Mouse (Mus musculus) CH12.LX (cell line): ENCODE results near the gene Gm14226.

Experiments used
- BHLHE40 ChIP-seq: IDR thresholded peaks from 2 replicates; pipeline ENCODE4 v1.6.1; 2011; ENCODE audit warnings: mild to moderate bottlenecking, low read depth, low read length, improper control_type of control experiment
- CTCF ChIP-seq, 2 experiments: IDR thresholded peaks in 1 of 2; conservative IDR thresholded peaks in 1 of 2; 2 replicates each; pipeline ENCODE4 v1.5.1; 2011 to 2012; ENCODE audit warnings: low read depth in 2 of 2, low read length in 2 of 2, improper control_type of control experiment in 1 of 2, inconsistent platforms in 1 of 2, mild to moderate bottlenecking in 1 of 2, moderate library complexity in 1 of 2
- ETS1 ChIP-seq: conservative IDR thresholded peaks from 2 replicates; pipeline ENCODE4 v1.6.1; 2012; ENCODE audit warnings: low read depth, mild to moderate bottlenecking, inconsistent platforms, low read length, improper control_type of control experiment, moderate library complexity
- MAX ChIP-seq: IDR thresholded peaks from 2 replicates; pipeline ENCODE4 v1.6.1; 2011; ENCODE audit warnings: low read length, improper control_type of control experiment
- MAZ ChIP-seq: IDR thresholded peaks from 2 replicates; pipeline ENCODE4 v1.6.1; 2012; ENCODE audit warnings: low read depth, mild to moderate bottlenecking, inconsistent platforms, low read length, improper control_type of control experiment, moderate library complexity
- POLR2A ChIP-seq: IDR thresholded peaks from 2 replicates; pipeline ENCODE4 v1.6.1; 2011; ENCODE audit warnings: low read depth, mild to moderate bottlenecking, improper control_type of control experiment, low read length
- UBTF ChIP-seq: IDR thresholded peaks from 2 replicates; pipeline ENCODE4 v1.6.1; 2012; ENCODE audit warnings: low read depth, mild to moderate bottlenecking, inconsistent platforms, low read length, improper control_type of control experiment, moderate library complexity
- USF1 ChIP-seq: IDR thresholded peaks from 2 replicates; pipeline ENCODE4 v1.6.1; 2014; ENCODE audit warnings: low read depth, mild to moderate bottlenecking, inconsistent platforms, low read length, improper control_type of control experiment
- ZNF384 ChIP-seq: IDR thresholded peaks from 2 replicates; pipeline ENCODE4 v1.6.1; 2012; ENCODE audit warnings: low read depth, low read length, improper control_type of control experiment, inconsistent platforms

DNA sequence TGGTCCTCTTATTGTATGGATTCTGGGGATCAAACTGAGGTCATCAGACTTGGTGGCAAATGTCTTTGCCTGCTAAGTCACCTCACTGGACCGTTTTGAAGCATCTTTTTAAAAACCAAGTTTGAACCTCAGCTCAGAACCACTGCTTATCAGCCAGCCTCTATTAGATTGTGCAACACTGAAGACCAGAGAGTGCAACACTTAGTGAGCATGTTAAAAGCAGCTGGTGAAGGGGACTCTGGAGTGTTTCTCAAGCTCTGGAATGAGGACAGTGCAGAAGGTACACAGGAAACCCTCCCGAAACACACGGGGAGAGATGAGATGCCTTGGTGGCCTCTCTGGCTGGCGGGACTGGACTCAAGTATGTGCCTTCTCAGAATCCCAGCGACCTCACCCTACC lies 26.0 kb upstream of the Gm14226 start:
- TF ChIP-seq MAZ (no peak), ZNF384 (no peak), POLR2A (no peak), MAX (no peak), CTCF (conservative IDR thresholded peaks at IDR 0.05 in 1 of 2, IDR thresholded peaks at IDR 0.05 in 1 of 2; ENCODE audit: low read depth in 2 of 2, low read length in 2 of 2) (no peak), UBTF (no peak), BHLHE40 (no peak), USF1 (no peak), ETS1 (no peak)
